Mouse (Mus musculus) testis, adult 2 months (tissue): Measurements from ENCODE around the gene Dst.

ENCODE experiments used
- CTCF ChIP-seq: fragments of 200-500 bp; IDR thresholded peaks from 2 replicates; pipeline ENCODE4 v1.5.1; 2012; ENCODE audit warnings: low read depth, mild to moderate bottlenecking, inconsistent platforms, low read length, moderate library complexity; ENCODE audit not compliant: control insufficient read depth, insufficient read depth, insufficient replicate concordance
- POLR2A ChIP-seq: fragments of 200-500 bp; IDR thresholded peaks from 2 replicates; pipeline ENCODE4 v1.6.1; 2012; ENCODE audit warnings: low read depth, mild to moderate bottlenecking, inconsistent platforms, low read length, moderate library complexity; ENCODE audit not compliant: control insufficient read depth

DNA sequence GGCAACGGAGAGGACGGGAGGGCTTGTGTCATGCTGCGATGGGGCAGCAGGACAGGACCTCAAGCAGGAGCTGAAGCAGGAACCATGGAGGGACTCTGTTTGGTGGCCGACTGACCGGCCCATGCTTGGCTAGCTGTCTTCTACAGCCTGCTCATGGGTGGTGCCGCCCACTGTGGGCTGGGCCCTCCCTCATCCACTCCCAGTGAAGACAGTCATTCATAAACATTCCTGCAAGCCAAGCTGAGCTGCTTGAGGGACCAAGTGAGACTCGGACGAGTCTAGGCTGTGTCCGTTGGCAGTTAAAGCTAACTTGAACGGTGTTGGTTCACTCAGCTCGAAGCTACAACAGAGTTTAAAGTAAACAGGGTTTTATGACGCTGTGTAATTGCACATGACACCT is 353.0 kb downstream of the Dst start:
- TF ChIP-seq POLR2A: no peak
- TF ChIP-seq CTCF: no peak
